Mouse (Mus musculus) liver, postnatal 0 days (tissue): ENCODE measurements at regions not wholly inside any gene's neighbourhood (a gene's known extent, or its start where the extent isn't known, plus 50 kb on each side); places are given as distances from the start of the nearest gene placed in this dataset.

ENCODE experiments used
- CTCF ChIP-seq: sonication (generic); IDR thresholded peaks from 2 replicates; pipeline ENCODE4 v1.5.1; 2016; ENCODE audit warnings: antibody characterized with exemption, low read depth
- EP300 ChIP-seq: IDR thresholded peaks from 2 replicates; pipeline ENCODE4 v1.6.1; 2016; ENCODE audit warnings: antibody characterized with exemption, low read depth, mild to moderate bottlenecking

GRCm38 (mm10) chr1:23187446-23188206, 85.6 kb upstream of the 4933415F23Rik start:
- TF ChIP-seq CTCF (no peak), EP300 (no peak)
